30 mouse cellular contexts compared by ENCODE assay signal in genomic region chr5:5411886-5412285, GRCm38 (mm10). TPM values are rescaled to one million over a fixed set of nuclear protein-coding genes. Genes with fewer than 3 reads are reported as not detected.
DNase-seq lines count a peak whose midpoint lies in the region; ATAC-seq and TF ChIP-seq lines count a peak whose summit lies in the region.
"Had no signal": no experiment of that assay in that cellular context is flagged by ENCODE, and none has a peak within 500 bp of the region (broad histone marks: within the 10 kb centered on the region; RNA-seq: fewer than 3 reads in every experiment).

No protein-coding gene starts in this region.

- H3K27me3 ChIP-seq in liver, embryonic 11.5 days (replicated peaks; ENCODE audit: control insufficient read depth, insufficient read depth, low read length): no peaks in the 10 kb centered on the region
- no peaks in the 10 kb centered on the region for H3K27me3 ChIP-seq in liver, embryonic 14.5 days (ENCODE audit: control insufficient read depth, insufficient read depth, low read length)
- no peaks in the 10 kb centered on the region for H3K27me3 ChIP-seq in liver, postnatal 0 days (ENCODE audit: insufficient read depth, low read length)
- H3K27me3 ChIP-seq: embryonic facial prominence, embryonic 13.5 days; forebrain, embryonic 12.5 days; forebrain, embryonic 15.5 days; heart, embryonic 12.5 days; heart, embryonic 15.5 days had no signal

- H3K4me2 ChIP-seq in liver, embryonic 11.5 days: no peak overlapping the region
- H3K4me2 ChIP-seq in liver, embryonic 14.5 days (ENCODE audit: low read depth): no peak overlapping the region
- no peak overlapping the region for H3K4me2 ChIP-seq in liver, postnatal 0 days (ENCODE audit: low read depth, low read length)
- H3K4me2 ChIP-seq: embryonic facial prominence, embryonic 13.5 days; forebrain, embryonic 12.5 days; forebrain, embryonic 15.5 days; heart, embryonic 12.5 days; heart, embryonic 15.5 days; hindbrain, embryonic 14.5 days had no signal

- no peaks in the 10 kb centered on the region for H3K4me1 ChIP-seq in liver, embryonic 11.5 days (replicated peaks; ENCODE audit: control insufficient read depth, insufficient read depth, low read length)
- peaks cover 0 to 2% of the 10 kb centered on the region in 2 experiments; a peak in 1 of 4 replicates for H3K4me1 ChIP-seq in liver, embryonic 14.5 days (replicated peaks; ENCODE audit: control insufficient read depth in 2 of 2, insufficient read depth in 2 of 2, low read length in 1 of 2)
- H3K4me1 ChIP-seq in liver, postnatal 0 days (ENCODE audit: insufficient read depth): peaks cover 5% of the 10 kb centered on the region; the same call in 1 of the 2 replicates
- H3K4me1 ChIP-seq: embryonic facial prominence, embryonic 10.5 days; embryonic facial prominence, embryonic 13.5 days; forebrain, embryonic 12.5 days; forebrain, embryonic 15.5 days; heart, embryonic 12.5 days; heart, embryonic 15.5 days; hindbrain, embryonic 10.5 days had no signal

- 58% methylated on average over 2 of the region's 2 CpGs for WGBS in liver, embryonic 11.5 days
- 68% methylated on average over 2 of the region's 2 CpGs for WGBS in liver, embryonic 14.5 days (ENCODE audit: insufficient replicate concordance)
- WGBS in liver, postnatal 0 days (ENCODE audit: insufficient replicate concordance): 73% methylated on average over 2 of the region's 2 CpGs

- ATAC-seq in liver, embryonic 11.5 days (replicated peaks; ENCODE audit: low FRiP score): peak; percentile 80
- peak; percentile 47; the same call in 1 of the 2 replicates for ATAC-seq in liver, embryonic 14.5 days (ENCODE audit: insufficient read depth)
- peak; percentile 40 for ATAC-seq in liver, postnatal 0 days
- ATAC-seq: CD4-positive, CD25-positive, alpha-beta regulatory T cell, adult 4 months; forebrain, embryonic 15.5 days; hindbrain, postnatal 0 days had no signal

- DNase-seq in liver: peak; percentile 10
- no peak for DNase-seq in liver, embryonic 11.5 days (ENCODE audit: low spot score)
- no peak for DNase-seq in liver, embryonic 14.5 days (ENCODE audit: low read depth in 3 of 3, low spot score in 3 of 3)
- no peak for DNase-seq in liver, postnatal 0 days
- DNase-seq in adrenal gland, postnatal 25 days: no peak
- DNase-seq in heart, adult 18-20 months: no peak
- DNase-seq in layer of hippocampus, adult 8-10 months (ENCODE audit: low spot score in 2 of 2): no peak
- DNase-seq: adrenal gland, adult 2 months; adrenal gland, postnatal 14 days; cerebellum, adult 11-12 months; cerebellum, adult 8-10 months; cerebellum, postnatal 10 days; cerebellum, postnatal 36 days; embryo, embryonic 11 days; gastrocnemius, postnatal 10 days; heart, adult 11 months; heart, postnatal 10 days; heart, postnatal 36 days had no signal

- no peak for TF ChIP-seq EP300 in liver, embryonic 14.5 days (IDR thresholded peaks at IDR 0.05; ENCODE audit: low read depth)
- TF ChIP-seq EP300 in liver, postnatal 0 days (IDR thresholded peaks at IDR 0.05; ENCODE audit: low read depth): no peak

- no peaks in the 10 kb centered on the region for H3K36me3 ChIP-seq in liver, embryonic 11.5 days (ENCODE audit: control insufficient read depth, insufficient read depth, low read length)
- no peaks in the 10 kb centered on the region for H3K36me3 ChIP-seq in liver, embryonic 14.5 days (replicated peaks; ENCODE audit: control insufficient read depth, insufficient read depth, low read depth)
- H3K36me3 ChIP-seq in liver, postnatal 0 days (replicated peaks; ENCODE audit: insufficient read depth, low read length): no peaks in the 10 kb centered on the region
- H3K36me3 ChIP-seq: embryonic facial prominence, embryonic 10.5 days; embryonic facial prominence, embryonic 13.5 days; forebrain, embryonic 12.5 days; forebrain, embryonic 15.5 days; heart, embryonic 12.5 days; heart, embryonic 15.5 days; hindbrain, embryonic 10.5 days had no signal

- H3K9me3 ChIP-seq in liver, embryonic 11.5 days (ENCODE audit: control insufficient read depth, low read length): no peaks in the 10 kb centered on the region
- H3K9me3 ChIP-seq in liver, embryonic 14.5 days (ENCODE audit: control insufficient read depth, low read length): no peaks in the 10 kb centered on the region
- H3K9me3 ChIP-seq in liver, postnatal 0 days (ENCODE audit: low read length): no peaks in the 10 kb centered on the region
- H3K9me3 ChIP-seq: embryonic facial prominence, embryonic 10.5 days; embryonic facial prominence, embryonic 13.5 days; forebrain, embryonic 12.5 days; forebrain, embryonic 15.5 days; heart, embryonic 12.5 days; heart, embryonic 15.5 days; hindbrain, embryonic 10.5 days had no signal

- no peak for TF ChIP-seq CTCF in liver, embryonic 14.5 days (IDR thresholded peaks at IDR 0.05; ENCODE audit: low read depth)
- TF ChIP-seq CTCF in liver, postnatal 0 days (IDR thresholded peaks at IDR 0.05; ENCODE audit: low read depth): no peak

- no peak overlapping the region for H3K9ac ChIP-seq in liver, embryonic 11.5 days (ENCODE audit: low read depth, low read length)
- no peak overlapping the region for H3K9ac ChIP-seq in liver, embryonic 14.5 days (replicated peaks)
- H3K9ac ChIP-seq in liver, postnatal 0 days (replicated peaks): no peak overlapping the region
- H3K9ac ChIP-seq: embryonic facial prominence, embryonic 13.5 days; forebrain, embryonic 12.5 days; forebrain, embryonic 15.5 days; heart, embryonic 12.5 days; heart, embryonic 15.5 days; hindbrain, embryonic 14.5 days had no signal

- H3K27ac ChIP-seq in liver, embryonic 11.5 days (ENCODE audit: low read depth, low read length): no peak overlapping the region; the same call in 1 of the 2 replicates
- H3K27ac ChIP-seq in liver, embryonic 14.5 days: no peak overlapping the region
- no peak overlapping the region for H3K27ac ChIP-seq in liver, postnatal 0 days (ENCODE audit: low read depth)
- H3K27ac ChIP-seq: embryonic facial prominence, embryonic 10.5 days; embryonic facial prominence, embryonic 13.5 days; forebrain, embryonic 12.5 days; forebrain, embryonic 15.5 days; heart, embryonic 15.5 days; hindbrain, embryonic 10.5 days; hindbrain, embryonic 14.5 days; hindbrain, postnatal 0 days had no signal

- no peak overlapping the region for H3K4me3 ChIP-seq in liver, embryonic 11.5 days (ENCODE audit: low read depth, low read length)
- no peak overlapping the region for H3K4me3 ChIP-seq in liver, embryonic 14.5 days (ENCODE audit: insufficient read depth in 1 of 2, low read depth in 2 of 2, low read length in 2 of 2)
- H3K4me3 ChIP-seq in liver, postnatal 0 days (ENCODE audit: low read depth, low read length): no peak overlapping the region
- H3K4me3 ChIP-seq: embryonic facial prominence, embryonic 10.5 days; embryonic facial prominence, embryonic 13.5 days; erythroblast, embryonic 14.5 days; forebrain, embryonic 12.5 days; forebrain, embryonic 15.5 days; heart, embryonic 12.5 days; heart, embryonic 15.5 days; hindbrain, embryonic 10.5 days had no signal

RNA-seq across cellular contexts. Expression of gene Cdk14, which starts 8.2 kb away (rescaled TPM):
- 6.9 and 8.0 TPM in 2 replicates for polyA plus RNA-seq in liver, embryonic 11.5 days (2014; fragmentation: Nextera tagmentation; extraction: Ambion mirVana)
- 0.35 and 0.68 TPM in 2 replicates for polyA plus RNA-seq in liver, embryonic 14.5 days (2012; rRNA removed)
- polyA plus RNA-seq in liver, embryonic 14.5 days (2014; fragmentation: Nextera tagmentation; extraction: Ambion mirVana): 1.2 and 1.4 TPM in 2 replicates
- polyA plus RNA-seq in liver, postnatal 0 days (2015; fragmentation: Nextera tagmentation; extraction: Ambion mirVana): 1.0 and 1.1 TPM in 2 replicates
- total RNA-seq in adrenal gland, postnatal 25 days (2021): 8.5 and 9.4 TPM in 2 replicates
- 1 to 10 TPM; 5.5 to 7.7 TPM for total RNA-seq in heart, adult 18-20 months (2021)
- 100 to 1,000 TPM; 243 to 267 (median 257) TPM for total RNA-seq in layer of hippocampus, adult 8-10 months (2022)
- total RNA-seq: MEL had no signal
- polyA plus RNA-seq: erythroblast, embryonic 14.5 days had no signal

Comparison
In these comparisons a context has a peak if more than half of its experiments do, and no peak if none do; other contexts are left out.
1. RNA of gene Cdk14, which starts 8.2 kb away (total RNA-seq): 243 to 267 TPM in layer of hippocampus, adult 8-10 months; 8.5 to 9.4 TPM in adrenal gland, postnatal 25 days and 5.5 to 7.7 TPM in heart, adult 18-20 months; every median in the first group is over 10 times any median in the second.
2. Peak in every context shown above with its lines, with median percentiles within 50 percentile points of each other: ATAC-seq.